Mouse (Mus musculus) mouse embryonic stem cell (cell line): ENCODE measurements around the gene Smpd1.

ENCODE experiments used
- in situ Hi-C, 2 experiments: fragments of 300-500 bp; cut with MboI; formaldehyde crosslinking; loops; 1 replicate in 1 of 2; 3 replicates in 1 of 2; pipeline ENCODE4 v1.14.3; 2019 to 2020; ENCODE audit warnings: low sequenced_read_pairs in 2 of 2, low pct_unique_long_range_greater_than_20kb in 1 of 2, mixed read lengths in 1 of 2; ENCODE audit not compliant: unreplicated experiment in 1 of 2

Smpd1 gene

GRCm38 (mm10) chr7:105581959-105582358, 27.8 kb downstream of the Smpd1 start:
- in situ Hi-C loops = no loop called here

- in situ Hi-C loops = no loop called here
These were observed 34.3 kb downstream of the Smpd1 start for GRCm38 (mm10) chr7:105588325-105588912.

DNA sequence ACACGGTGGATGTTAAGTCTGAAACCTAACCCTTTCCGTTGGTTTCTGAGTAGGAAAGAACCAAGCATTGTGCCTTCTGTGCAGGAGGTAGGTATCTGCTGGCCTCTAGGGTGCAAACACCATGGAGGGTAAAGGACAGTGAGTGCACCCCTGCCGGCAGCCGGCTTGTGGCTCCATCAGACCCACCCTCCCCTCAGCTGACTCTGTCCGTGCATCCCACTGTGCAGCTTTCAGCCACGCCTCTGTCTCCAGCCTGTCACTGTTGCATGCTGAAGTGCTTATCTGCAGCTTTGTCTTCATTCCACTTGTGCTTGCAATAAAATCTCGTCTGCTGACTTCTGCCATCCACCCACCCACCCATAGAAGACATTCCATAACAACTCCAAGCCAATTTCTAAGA, 35.9 kb downstream of the Smpd1 start:
- in situ Hi-C loops = no loop called here

GRCm38 (mm10) chr7:105602860-105603623, 48.9 kb downstream of the Smpd1 start:
- in situ Hi-C loops = no loop called here
